ENCODE assay signal across 8 mouse cellular contexts in genomic region chr15:98968701-98969371, GRCm38 (mm10). TPM values are rescaled to one million over a fixed set of nuclear protein-coding genes. Genes with fewer than 3 reads are reported as not detected.
DNase-seq lines count a peak whose midpoint lies in the region; ATAC-seq and TF ChIP-seq lines count a peak whose summit lies in the region.

No protein-coding gene starts in this region.

- DNase-seq in heart, adult 11 months = no peak
- peak; percentile 82 for DNase-seq in NIH3T3 (ENCODE audit: low read depth)
- DNase-seq in hindbrain, postnatal 0 days (ENCODE audit: low spot score) = peak; percentile 93
- peak; percentile 82 for DNase-seq in lung, postnatal 10 days
- DNase-seq in right cerebral cortex, postnatal 14 days = peak; percentile 64

- H3K27me3 ChIP-seq in heart, embryonic 11.5 days (ENCODE audit: control insufficient read depth, insufficient read depth, low read length) = no peaks in the 10 kb centered on the region
- H3K27me3 ChIP-seq in embryonic facial prominence, embryonic 12.5 days = no peaks in the 10 kb centered on the region
- no peaks in the 10 kb centered on the region for H3K27me3 ChIP-seq in hindbrain, postnatal 0 days (ENCODE audit: insufficient read depth, low read length)

- TF ChIP-seq CTCF in hindbrain, postnatal 0 days (IDR thresholded peaks at IDR 0.05; ENCODE audit: low read depth) = no peak

- H3K9me3 ChIP-seq in heart, embryonic 11.5 days (replicated peaks; ENCODE audit: control insufficient read depth, low read length) = no peaks in the 10 kb centered on the region
- H3K9me3 ChIP-seq in embryonic facial prominence, embryonic 12.5 days = no peaks in the 10 kb centered on the region
- H3K9me3 ChIP-seq in hindbrain, postnatal 0 days (ENCODE audit: low read length) = no peaks in the 10 kb centered on the region

- WGBS in heart, embryonic 11.5 days (ENCODE audit: insufficient replicate concordance) = 7% methylated on average over 12 of the region's 12 CpGs
- whole genome bisulfite sequencing in embryonic facial prominence, embryonic 12.5 days = 6% methylated on average over 12 of the region's 12 CpGs
- 5% methylated on average over 12 of the region's 12 CpGs for WGBS in hindbrain, postnatal 0 days

- H3K36me3 ChIP-seq in heart, embryonic 11.5 days (ENCODE audit: control insufficient read depth, insufficient read depth, low read length) = no peaks in the 10 kb centered on the region
- H3K36me3 ChIP-seq in embryonic facial prominence, embryonic 12.5 days = no peaks in the 10 kb centered on the region
- H3K36me3 ChIP-seq in hindbrain, postnatal 0 days (ENCODE audit: insufficient read depth, low read length) = no peaks in the 10 kb centered on the region

- peaks cover 15% of the 10 kb centered on the region for H3K4me1 ChIP-seq in heart, embryonic 11.5 days (ENCODE audit: control insufficient read depth, insufficient read depth, low read length)
- H3K4me1 ChIP-seq in embryonic facial prominence, embryonic 12.5 days = peaks cover 34% of the 10 kb centered on the region
- H3K4me1 ChIP-seq in hindbrain, postnatal 0 days (ENCODE audit: insufficient read depth, low read length) = peaks cover 20% of the 10 kb centered on the region

- ATAC-seq in heart, embryonic 11.5 days (replicated peaks; ENCODE audit: insufficient number of reproducible peaks, low FRiP score, low TSS enrichment) = no peak
- peak; percentile 44 for ATAC-seq in embryonic facial prominence, embryonic 12.5 days (ENCODE audit: insufficient number of reproducible peaks, insufficient read depth, low FRiP score, low TSS enrichment)
- ATAC-seq in hindbrain, postnatal 0 days = peak; percentile 77
- no peak for ATAC-seq in megakaryocyte, adult 5-6 weeks (ENCODE audit: poor library complexity, severe bottlenecking)

- peak overlapping the region; percentile 70 for H3K27ac ChIP-seq in heart, embryonic 11.5 days (ENCODE audit: low read depth, low read length)
- H3K27ac ChIP-seq in embryonic facial prominence, embryonic 12.5 days = peak overlapping the region; percentile 94
- H3K27ac ChIP-seq in hindbrain, postnatal 0 days = peak overlapping the region; percentile 97

- H3K9ac ChIP-seq in heart, embryonic 11.5 days (ENCODE audit: low read depth, low read length) = peak overlapping the region; percentile 58
- peak overlapping the region; percentile 36; the same call in 1 of the 2 replicates for H3K9ac ChIP-seq in embryonic facial prominence, embryonic 12.5 days
- H3K9ac ChIP-seq in hindbrain, postnatal 0 days (replicated peaks; ENCODE audit: low read length) = peak overlapping the region; percentile 19; the same call in 1 of the 2 replicates

- H3K4me3 ChIP-seq in heart, embryonic 11.5 days (ENCODE audit: low read depth, low read length) = no peak overlapping the region
- no peak overlapping the region for H3K4me3 ChIP-seq in embryonic facial prominence, embryonic 12.5 days
- peak overlapping the region; percentile 5; the same call in 1 of the 2 replicates for H3K4me3 ChIP-seq in hindbrain, postnatal 0 days (ENCODE audit: low read length)

- H3K4me2 ChIP-seq in heart, embryonic 11.5 days = peak overlapping the region; percentile 40
- peak overlapping the region; percentile 24; the same call in 1 of the 2 replicates for H3K4me2 ChIP-seq in embryonic facial prominence, embryonic 12.5 days (replicated peaks)
- peak overlapping the region; percentile 39 for H3K4me2 ChIP-seq in hindbrain, postnatal 0 days (ENCODE audit: low read depth, low read length)

RNA-seq across cellular contexts. Expression of gene Tuba1a, which starts 15.3 kb away (rescaled TPM):
- polyA plus RNA-seq in heart, embryonic 11.5 days (2014; fragmentation: Nextera tagmentation; extraction: Ambion mirVana) = 1,237 and 1,376 TPM in 2 replicates
- polyA plus RNA-seq in embryonic facial prominence, embryonic 12.5 days (2016; fragmentation: Nextera tagmentation; extraction: Ambion mirVana) = 2,353 and 2,615 TPM in 2 replicates
- 18,723 and 19,179 TPM in 2 replicates for total RNA-seq in hindbrain, postnatal 0 days (2014; rRNA removed)
- polyA plus RNA-seq in hindbrain, postnatal 0 days (2015; fragmentation: Nextera tagmentation; extraction: Ambion mirVana) = 11,647 and 12,500 TPM in 2 replicates
- 118 and 120 TPM in 2 replicates for total RNA-seq in megakaryocyte, adult 5-6 weeks (2015)
- 64.2 and 66.5 TPM in 2 replicates for total RNA-seq in megakaryocyte, adult 5-6 weeks (2017)

RNA-seq across cellular contexts. Expression of gene Gm49450, which starts 15.5 kb away (rescaled TPM):
- polyA plus RNA-seq in heart, embryonic 11.5 days (2014; fragmentation: Nextera tagmentation; extraction: Ambion mirVana) = not detected in 2 replicates
- polyA plus RNA-seq in embryonic facial prominence, embryonic 12.5 days (2016; fragmentation: Nextera tagmentation; extraction: Ambion mirVana) = not detected in 2 replicates
- total RNA-seq in hindbrain, postnatal 0 days (2014; rRNA removed) = 1,661 and 1,767 TPM in 2 replicates
- polyA plus RNA-seq in hindbrain, postnatal 0 days (2015; fragmentation: Nextera tagmentation; extraction: Ambion mirVana) = not detected in 2 replicates
- total RNA-seq in megakaryocyte, adult 5-6 weeks (2015) = 0.25 and 0.64 TPM in 2 replicates
- total RNA-seq in megakaryocyte, adult 5-6 weeks (2017) = not detected in 2 replicates

RNA-seq across cellular contexts. Expression of gene Tuba1b, which starts 34.5 kb away (rescaled TPM):
- 1,819 and 1,826 TPM in 2 replicates for polyA plus RNA-seq in heart, embryonic 11.5 days (2014; fragmentation: Nextera tagmentation; extraction: Ambion mirVana)
- polyA plus RNA-seq in embryonic facial prominence, embryonic 12.5 days (2016; fragmentation: Nextera tagmentation; extraction: Ambion mirVana) = 1,598 and 1,609 TPM in 2 replicates
- 3,512 and 3,813 TPM in 2 replicates for total RNA-seq in hindbrain, postnatal 0 days (2014; rRNA removed)
- 1,613 and 1,711 TPM in 2 replicates for polyA plus RNA-seq in hindbrain, postnatal 0 days (2015; fragmentation: Nextera tagmentation; extraction: Ambion mirVana)
- 2,048 and 2,084 TPM in 2 replicates for total RNA-seq in megakaryocyte, adult 5-6 weeks (2015)
- 628 and 646 TPM in 2 replicates for total RNA-seq in megakaryocyte, adult 5-6 weeks (2017)

RNA-seq across cellular contexts. Expression of gene Lmbr1l, which starts 50.8 kb away (rescaled TPM):
- polyA plus RNA-seq in heart, embryonic 11.5 days (2014; fragmentation: Nextera tagmentation; extraction: Ambion mirVana) = 4.0 and 5.7 TPM in 2 replicates
- polyA plus RNA-seq in embryonic facial prominence, embryonic 12.5 days (2016; fragmentation: Nextera tagmentation; extraction: Ambion mirVana) = 21.5 and 26.4 TPM in 2 replicates
- total RNA-seq in hindbrain, postnatal 0 days (2014; rRNA removed) = 28.7 and 51.0 TPM in 2 replicates
- 20.0 and 20.9 TPM in 2 replicates for polyA plus RNA-seq in hindbrain, postnatal 0 days (2015; fragmentation: Nextera tagmentation; extraction: Ambion mirVana)
- 10.7 and 11.1 TPM in 2 replicates for total RNA-seq in megakaryocyte, adult 5-6 weeks (2015)
- total RNA-seq in megakaryocyte, adult 5-6 weeks (2017) = 11.1 and 28.8 TPM in 2 replicates

Comparison
In these comparisons a context has a peak if more than half of its experiments do, and no peak if none do; other contexts are left out.
1. ATAC-seq: peak in embryonic facial prominence, embryonic 12.5 days (single experiment) and hindbrain, postnatal 0 days (single experiment); none in heart, embryonic 11.5 days (single experiment) and megakaryocyte, adult 5-6 weeks (single experiment).
2. Peak in every context shown above with its lines, with median percentiles within 50 percentile points of each other: H3K27ac ChIP-seq, H3K4me2 ChIP-seq and H3K9ac ChIP-seq.